Comparison of ENCODE assay signal across 16 mouse cellular contexts in genomic region chr4:124298667-124299437, GRCm38 (mm10).
A peak's percentile ranks its signal among the peaks of the same experiment; 100 is the strongest.
DNase-seq lines count a peak whose midpoint lies in the region; ATAC-seq lines count a peak whose summit lies in the region.
"Had no signal": no experiment of that assay in that cellular context is flagged by ENCODE, and none has a peak within 500 bp of the region (broad histone marks: within the 10 kb centered on the region; RNA-seq: fewer than 3 reads in every experiment).

No protein-coding gene starts in this region.

- 78% methylated on average over 10 of the region's 10 CpGs for whole genome bisulfite sequencing in lung, embryonic 15.5 days
- WGBS in embryonic facial prominence, embryonic 11.5 days = 13% methylated on average over 10 of the region's 10 CpGs
- 16% methylated on average over 10 of the region's 10 CpGs for WGBS in neural tube, embryonic 14.5 days

- no peak overlapping the region for H3K27ac ChIP-seq in lung, embryonic 15.5 days
- H3K27ac ChIP-seq in embryonic facial prominence, embryonic 11.5 days (replicated peaks; ENCODE audit: low read depth, low read length) = no peak overlapping the region
- no peak overlapping the region for H3K27ac ChIP-seq in neural tube, embryonic 14.5 days (ENCODE audit: low read depth, low read length)
- H3K27ac ChIP-seq: embryonic facial prominence, embryonic 12.5 days; gastrocnemius, adult 2 months; kidney, embryonic 15.5 days; left cerebral cortex, adult 2 months had no signal

- H3K4me2 ChIP-seq in lung, embryonic 15.5 days = no peak overlapping the region
- no peak overlapping the region for H3K4me2 ChIP-seq in embryonic facial prominence, embryonic 11.5 days (ENCODE audit: low read depth, low read length)
- H3K4me2 ChIP-seq in neural tube, embryonic 14.5 days (ENCODE audit: low read depth, low read length) = no peak overlapping the region
- H3K4me2 ChIP-seq: embryonic facial prominence, embryonic 12.5 days; kidney, embryonic 15.5 days had no signal

- no peaks in the 10 kb centered on the region for H3K27me3 ChIP-seq in lung, embryonic 15.5 days
- no peaks in the 10 kb centered on the region; the same call in 1 of the 2 replicates for H3K27me3 ChIP-seq in embryonic facial prominence, embryonic 11.5 days (ENCODE audit: control insufficient read depth, insufficient read depth, low read length)
- H3K27me3 ChIP-seq in neural tube, embryonic 14.5 days (ENCODE audit: control insufficient read depth, insufficient read depth, low read length) = no peaks in the 10 kb centered on the region
- H3K27me3 ChIP-seq: embryonic facial prominence, embryonic 12.5 days had no signal

- no peak overlapping the region for H3K4me3 ChIP-seq in lung, embryonic 15.5 days
- no peak overlapping the region for H3K4me3 ChIP-seq in embryonic facial prominence, embryonic 11.5 days (ENCODE audit: low read depth, low read length)
- no peak overlapping the region for H3K4me3 ChIP-seq in neural tube, embryonic 14.5 days (ENCODE audit: low read depth, low read length)
- H3K4me3 ChIP-seq: embryonic facial prominence, embryonic 12.5 days; gastrocnemius, adult 2 months; kidney, embryonic 15.5 days; left cerebral cortex, adult 2 months had no signal

- 0 out of 2 replicates have a peak, but pooled peaks have one; percentile 39 for ATAC-seq in lung, embryonic 15.5 days (ENCODE audit: borderline replicate concordance, extremely low read depth, low FRiP score, low TSS enrichment)
- peak; percentile 72 for ATAC-seq in embryonic facial prominence, embryonic 11.5 days (replicated peaks; ENCODE audit: insufficient number of reproducible peaks, low FRiP score, low TSS enrichment, low read depth)
- peak; percentile 31; the same call in 1 of the 2 replicates for ATAC-seq in neural tube, embryonic 14.5 days (ENCODE audit: low read depth)

- no peak overlapping the region for H3K9ac ChIP-seq in lung, embryonic 15.5 days
- H3K9ac ChIP-seq in embryonic facial prominence, embryonic 11.5 days (replicated peaks; ENCODE audit: low read length) = no peak overlapping the region
- no peak overlapping the region for H3K9ac ChIP-seq in neural tube, embryonic 14.5 days (replicated peaks; ENCODE audit: low read depth, low read length)
- H3K9ac ChIP-seq: embryonic facial prominence, embryonic 12.5 days; kidney, embryonic 15.5 days had no signal

- peak; percentile 21 to 23 for DNase-seq in cerebellum, postnatal 10 days
- DNase-seq in cerebellum, adult 9-10 months = no peak
- no peak for DNase-seq in lung, postnatal 25 days (ENCODE audit: low spot score)
- DNase-seq in embryonic facial prominence, embryonic 11.5 days (ENCODE audit: low spot score) = peak; percentile 62
- no peak for DNase-seq in right cerebral cortex, postnatal 14 days
- no peak for DNase-seq in cerebellum, adult 11 months
- DNase-seq: adrenal gland, adult 8-10 months; cerebellum, adult 8-10 months; gastrocnemius, adult 2 months; heart, postnatal 14 days; lung, postnatal 4 days had no signal

- no peaks in the 10 kb centered on the region for H3K4me1 ChIP-seq in lung, embryonic 15.5 days
- H3K4me1 ChIP-seq in embryonic facial prominence, embryonic 11.5 days (ENCODE audit: control insufficient read depth, insufficient read depth, low read length) = no peaks in the 10 kb centered on the region
- H3K4me1 ChIP-seq in neural tube, embryonic 14.5 days (ENCODE audit: control insufficient read depth, insufficient read depth, low read length) = no peaks in the 10 kb centered on the region

- no peaks in the 10 kb centered on the region for H3K36me3 ChIP-seq in lung, embryonic 15.5 days
- no peaks in the 10 kb centered on the region for H3K36me3 ChIP-seq in embryonic facial prominence, embryonic 11.5 days (replicated peaks; ENCODE audit: control insufficient read depth, insufficient read depth, low read depth, low read length)
- H3K36me3 ChIP-seq in neural tube, embryonic 14.5 days (ENCODE audit: control insufficient read depth, insufficient read depth, low read length) = no peaks in the 10 kb centered on the region
- H3K36me3 ChIP-seq: embryonic facial prominence, embryonic 12.5 days; kidney, embryonic 15.5 days had no signal

- H3K9me3 ChIP-seq in lung, embryonic 15.5 days = no peaks in the 10 kb centered on the region
- no peaks in the 10 kb centered on the region for H3K9me3 ChIP-seq in embryonic facial prominence, embryonic 11.5 days (replicated peaks; ENCODE audit: control insufficient read depth, low read length)
- no peaks in the 10 kb centered on the region for H3K9me3 ChIP-seq in neural tube, embryonic 14.5 days (ENCODE audit: control insufficient read depth, low read length)
- H3K9me3 ChIP-seq: embryonic facial prominence, embryonic 12.5 days; kidney, embryonic 15.5 days had no signal

Comparison
In these comparisons a context has a peak if more than half of its experiments do, and no peak if none do; other contexts are left out.
1. DNase-seq: peak in cerebellum, postnatal 10 days (2 of 2) and embryonic facial prominence, embryonic 11.5 days (single experiment); none in cerebellum, adult 9-10 months (single experiment), lung, postnatal 25 days (single experiment), right cerebral cortex, postnatal 14 days (single experiment) and cerebellum, adult 11 months (single experiment).
2. Peak in every context shown above with its lines, with median percentiles within 50 percentile points of each other: ATAC-seq.